Mouse (Mus musculus) heart, embryonic 11.5 days (tissue): ENCODE results near the gene Manbal. TPM values are rescaled to one million over a fixed set of nuclear protein-coding genes. Genes with fewer than 3 reads are reported as not detected.

Experiments
- ATAC-seq: fragments of 200-750 bp; cut with Nextera tagmentation; replicated peaks from 2 replicates; pipeline ENCODE4 v1.8.0; 2017; ENCODE audit warnings: moderate library complexity; ENCODE audit not compliant: insufficient number of reproducible peaks, low FRiP score, low TSS enrichment
- H3K27ac ChIP-seq: fragments of 300-500 bp; sonication (generic); 2 replicates; pipeline ENCODE4 v1.5.1; 2014; ENCODE audit warnings: mild to moderate bottlenecking, low read depth, low read length
- H3K27me3 ChIP-seq: fragments of 300-500 bp; sonication (generic); 2 replicates; pipeline ENCODE4 v1.6.1; 2014; ENCODE audit warnings: mild to moderate bottlenecking, low read length, mixed read lengths; ENCODE audit not compliant: control insufficient read depth, insufficient read depth
- H3K36me3 ChIP-seq: fragments of 300-500 bp; sonication (generic); 2 replicates; pipeline ENCODE4 v1.6.1; 2014; ENCODE audit warnings: mild to moderate bottlenecking, low read length, moderate library complexity, mixed read lengths; ENCODE audit not compliant: control insufficient read depth, insufficient read depth
- H3K4me1 ChIP-seq: fragments of 300-500 bp; sonication (generic); 2 replicates; pipeline ENCODE4 v1.6.1; 2014; ENCODE audit warnings: low read length; ENCODE audit not compliant: control insufficient read depth, insufficient read depth
- H3K4me2 ChIP-seq: fragments of 300-500 bp; sonication (generic); 2 replicates; pipeline ENCODE4 v1.6.1; 2014; ENCODE audit warnings: mild to moderate bottlenecking, moderate library complexity
- H3K4me3 ChIP-seq: fragments of 300-500 bp; sonication (generic); 2 replicates; pipeline ENCODE4 v1.5.1; 2014; ENCODE audit warnings: low read depth, low read length
- H3K9ac ChIP-seq: fragments of 300-500 bp; sonication (generic); 2 replicates; pipeline ENCODE4 v1.6.1; 2014; ENCODE audit warnings: mild to moderate bottlenecking, low read depth, low read length, moderate library complexity
- H3K9me3 ChIP-seq: fragments of 300-500 bp; sonication (generic); replicated peaks from 2 replicates; pipeline ENCODE4 v1.6.1; 2016; ENCODE audit warnings: low read length; ENCODE audit not compliant: control insufficient read depth
- WGBS: fragments of 180-500 bp; shearing (Covaris S2); extraction: QIAGEN DNeasy Blood & Tissue Kit; methylation state at CpG from one replicate; pipeline ENCODE4 v1.1.7; 2014; ENCODE audit not compliant: insufficient replicate concordance; 5-methylcytosine and 5-hydroxymethylcytosine counted together
- polyA plus RNA-seq: library from polyadenylated mRNA; unstranded; fragments of >200 nt; fragmentation: Nextera tagmentation; extraction: Ambion mirVana; gene quantifications from 2 replicates; pipeline ENCODE4 v1.2.1, GENCODE M21; 2014

The Manbal gene
- polyA plus RNA-seq, 1 experiment from 2014 or later: 29.8 TPM

DNA sequence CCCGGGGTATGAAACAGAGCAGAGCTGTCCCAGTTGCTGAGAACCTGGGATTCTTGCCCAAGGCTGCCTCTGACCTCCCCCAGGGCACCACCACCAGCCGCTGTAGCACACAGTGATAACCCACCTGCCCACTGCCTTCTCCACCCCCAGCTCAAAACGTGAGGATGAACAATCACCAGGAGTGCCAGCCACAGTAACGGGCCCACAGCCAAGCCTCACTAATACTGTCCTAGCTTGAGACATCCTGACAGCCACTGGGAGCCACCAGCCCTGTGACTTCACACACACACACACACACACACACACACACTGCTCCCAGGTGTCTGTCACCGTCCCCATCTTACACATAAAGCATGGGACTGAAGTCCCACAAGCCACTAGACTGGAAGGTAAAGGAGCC, 28.0 kb downstream of the Manbal start:
- ATAC-seq: no peak
- Histone ChIP-seq H3K9ac (no peak overlapping the region), H3K4me1 (peaks cover 6% of the 10 kb centered on the region; the same call in 1 of the 2 replicates), H3K27me3 (no peaks in the 10 kb centered on the region), H3K27ac (no peak overlapping the region), H3K36me3 (peaks cover 18% of the 10 kb centered on the region), H3K4me3 (no peak overlapping the region), H3K9me3 (no peaks in the 10 kb centered on the region), H3K4me2 (no peak overlapping the region)
- 65% methylated on average over 5 of the region's 5 CpGs for WGBS

- WGBS: 60% methylated on average over 13 of the region's 13 CpGs
- Histone ChIP-seq H3K9me3 (no peaks in the 10 kb centered on the region), H3K9ac (no peak overlapping the region), H3K27me3 (no peaks in the 10 kb centered on the region), H3K4me2 (no peak overlapping the region), H3K4me3 (no peak overlapping the region), H3K36me3 (peaks cover 18% of the 10 kb centered on the region), H3K27ac (no peak overlapping the region), H3K4me1 (peaks cover 6% of the 10 kb centered on the region; the same call in 1 of the 2 replicates)
- ATAC-seq: no peak
These were observed 28.6 kb downstream of the Manbal start for GRCm38 (mm10) chr2:157395960-157396359.

DNA sequence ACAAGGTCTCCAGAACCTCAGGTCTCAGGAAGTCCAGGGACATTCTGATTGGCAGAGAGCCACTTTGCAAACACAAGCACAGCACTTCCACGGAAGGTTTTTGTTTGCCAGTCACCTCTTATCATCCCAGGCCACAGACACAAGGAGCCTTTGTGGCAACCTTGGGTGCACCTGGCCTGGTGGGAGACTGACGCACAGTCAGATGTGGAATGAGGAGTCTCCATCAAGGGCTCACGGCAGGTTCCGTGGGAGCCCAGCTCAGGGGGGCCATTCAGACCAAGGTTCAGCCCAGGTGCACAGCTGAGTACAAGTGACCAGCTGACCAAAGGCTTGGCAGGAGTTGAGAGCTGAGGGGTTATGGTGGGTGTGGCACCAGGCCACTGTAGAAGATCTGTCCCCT, 30.0 kb downstream of the Manbal start:
- WGBS: 77% methylated on average over 4 of the region's 4 CpGs
- Histone ChIP-seq H3K27me3 (no peaks in the 10 kb centered on the region), H3K4me2 (no peak overlapping the region), H3K4me3 (no peak overlapping the region), H3K27ac (no peak overlapping the region), H3K9ac (no peak overlapping the region), H3K9me3 (no peaks in the 10 kb centered on the region), H3K36me3 (peaks cover 18% of the 10 kb centered on the region), H3K4me1 (peaks cover 6% of the 10 kb centered on the region; the same call in 1 of the 2 replicates)
- no peak for ATAC-seq

GRCm38 (mm10) chr2:157398539-157398938, 31.1 kb downstream of the Manbal start:
- WGBS: 96% methylated on average over 4 of the region's 4 CpGs
- no peak overlapping the region for H3K4me2 ChIP-seq
- H3K9ac ChIP-seq: no peak overlapping the region
- no peaks in the 10 kb centered on the region for H3K9me3 ChIP-seq
- no peak overlapping the region for H3K4me3 ChIP-seq
- H3K27me3 ChIP-seq: no peaks in the 10 kb centered on the region
- H3K36me3 ChIP-seq: peaks cover 18% of the 10 kb centered on the region
- H3K27ac ChIP-seq: no peak overlapping the region
- H3K4me1 ChIP-seq: peaks cover 6% of the 10 kb centered on the region; the same call in 1 of the 2 replicates
- no peak for ATAC-seq

DNA sequence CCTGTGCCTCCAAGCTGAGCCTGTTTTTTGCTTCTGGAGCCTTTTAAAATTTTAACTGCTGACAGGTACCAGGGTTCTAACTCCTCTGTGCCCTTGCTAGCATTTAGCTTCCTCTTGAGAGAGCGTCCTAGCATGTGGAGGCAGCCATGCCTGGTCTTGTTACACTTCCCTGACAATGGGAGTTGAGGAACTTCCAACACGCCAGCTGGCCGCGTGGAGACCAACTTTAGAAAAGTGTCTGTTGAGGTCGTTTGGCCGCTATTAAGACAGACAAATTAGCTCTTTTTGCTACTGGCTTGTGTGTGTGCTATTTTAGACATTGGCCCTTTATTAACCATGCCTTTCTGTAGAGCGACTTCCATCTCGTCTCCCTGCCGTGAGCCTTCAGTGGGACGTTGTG, 32.4 kb downstream of the Manbal start:
- no peak overlapping the region for H3K27ac ChIP-seq
- WGBS: 88% methylated on average over 10 of the region's 10 CpGs
- H3K9me3 ChIP-seq: no peaks in the 10 kb centered on the region
- H3K27me3 ChIP-seq: no peaks in the 10 kb centered on the region
- H3K4me1 ChIP-seq: peaks cover 6% of the 10 kb centered on the region; the same call in 1 of the 2 replicates
- no peak overlapping the region for H3K9ac ChIP-seq
- ATAC-seq: no peak
- H3K4me3 ChIP-seq: no peak overlapping the region
- peaks cover 18% of the 10 kb centered on the region for H3K36me3 ChIP-seq
- H3K4me2 ChIP-seq: no peak overlapping the region

DNA sequence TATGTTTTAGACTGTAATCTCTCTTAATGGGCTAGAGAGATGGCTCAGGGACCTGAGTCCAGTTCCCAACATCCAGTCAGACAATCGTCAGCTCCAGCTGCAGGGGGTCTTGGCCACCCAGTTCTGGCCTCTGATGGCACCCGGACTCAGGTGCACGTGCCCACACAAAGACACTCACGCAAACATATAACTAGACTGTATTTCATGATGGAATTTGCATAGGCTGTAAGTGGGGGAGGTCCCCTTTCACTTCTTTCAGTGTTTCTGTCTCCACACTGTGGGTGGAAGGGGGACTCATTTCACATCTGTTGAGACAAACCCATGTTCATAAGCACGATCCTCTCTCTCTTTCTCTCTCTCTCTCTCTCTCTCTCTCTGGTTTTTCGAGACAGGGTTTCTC, 33.1 kb downstream of the Manbal start:
- no peak overlapping the region for H3K4me3 ChIP-seq
- no peaks in the 10 kb centered on the region for H3K27me3 ChIP-seq
- no peak for ATAC-seq
- H3K27ac ChIP-seq: no peak overlapping the region
- peaks cover 2% of the 10 kb centered on the region; the same call in 1 of the 2 replicates for H3K4me1 ChIP-seq
- 87% methylated on average over 6 of the region's 6 CpGs for WGBS
- peaks cover 18% of the 10 kb centered on the region for H3K36me3 ChIP-seq
- H3K9ac ChIP-seq: no peak overlapping the region
- no peak overlapping the region for H3K4me2 ChIP-seq
- no peaks in the 10 kb centered on the region for H3K9me3 ChIP-seq

DNA sequence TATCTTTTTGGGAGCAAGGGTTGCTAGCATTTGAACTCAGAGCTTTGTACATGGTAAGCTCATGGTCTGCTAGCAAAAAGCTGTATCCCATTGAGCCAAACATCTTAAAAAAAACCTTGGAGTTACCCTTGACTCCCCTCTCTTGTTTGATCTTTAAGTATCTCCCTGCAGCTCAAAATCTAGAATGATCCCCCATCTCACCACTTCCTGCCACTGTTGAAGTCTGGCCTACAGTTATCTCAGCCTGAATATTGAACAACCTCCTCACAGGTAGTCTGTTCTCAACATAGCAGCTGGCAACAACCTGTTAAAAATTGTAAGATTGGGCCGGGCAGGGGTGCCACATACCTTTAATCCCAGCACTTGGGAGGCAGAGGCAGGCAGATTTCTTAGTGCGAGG, 33.9 kb downstream of the Manbal start:
- ATAC-seq: no peak
- no peaks in the 10 kb centered on the region for H3K4me1 ChIP-seq
- no peak overlapping the region for H3K4me2 ChIP-seq
- 84% methylated on average over 2 of the region's 2 CpGs for WGBS
- H3K27ac ChIP-seq: no peak overlapping the region
- H3K36me3 ChIP-seq: peaks cover 17% of the 10 kb centered on the region
- H3K4me3 ChIP-seq: no peak overlapping the region
- H3K9me3 ChIP-seq: no peaks in the 10 kb centered on the region
- H3K9ac ChIP-seq: no peak overlapping the region
- no peaks in the 10 kb centered on the region for H3K27me3 ChIP-seq

- no peaks in the 10 kb centered on the region for H3K27me3 ChIP-seq
- H3K4me3 ChIP-seq: no peak overlapping the region
- no peak overlapping the region for H3K4me2 ChIP-seq
- no peaks in the 10 kb centered on the region for H3K36me3 ChIP-seq
- no peak overlapping the region for H3K27ac ChIP-seq
- no peaks in the 10 kb centered on the region for H3K4me1 ChIP-seq
- WGBS: 76% methylated on average over 7 of the region's 7 CpGs
- H3K9ac ChIP-seq: no peak overlapping the region
- no peak for ATAC-seq
- no peaks in the 10 kb centered on the region for H3K9me3 ChIP-seq
These were observed 40.2 kb downstream of the Manbal start for GRCm38 (mm10) chr2:157407596-157407995.

DNA sequence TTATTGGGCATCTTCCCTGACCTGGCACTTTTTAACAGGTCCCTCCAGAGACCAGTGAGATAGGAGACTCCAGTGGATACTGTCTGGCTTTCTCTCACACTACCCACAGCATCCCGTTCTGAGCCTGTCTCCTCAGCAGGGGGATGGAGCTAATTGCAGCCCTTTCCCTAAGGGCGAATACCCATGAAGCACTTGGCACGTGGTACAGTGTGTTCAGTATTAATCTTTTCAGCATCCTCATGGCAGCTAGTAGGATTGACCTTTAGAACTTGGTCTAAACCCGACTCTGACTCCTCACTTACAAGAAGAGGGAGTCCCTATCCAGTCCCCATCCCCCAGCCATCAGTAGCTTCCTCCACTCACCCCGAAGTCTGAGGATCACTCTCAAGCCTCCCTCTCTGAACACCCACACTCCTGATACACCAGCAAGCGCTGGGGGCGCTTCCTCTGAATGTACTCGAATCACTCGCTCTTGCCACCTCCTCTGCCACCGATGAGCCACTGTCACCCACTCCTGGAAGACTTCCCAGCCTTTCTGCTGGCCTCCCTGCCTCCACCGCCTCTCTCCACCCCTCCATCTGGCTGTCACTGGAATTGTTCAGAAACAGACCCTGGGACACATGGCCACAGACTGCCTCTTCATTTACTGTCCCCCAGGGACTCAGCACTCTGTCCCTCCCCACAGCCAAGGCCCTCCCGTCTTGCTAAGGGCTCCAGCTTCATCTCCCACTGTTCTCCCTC, 42.6 kb downstream of the Manbal start:
- ATAC-seq: no peak
- no peaks in the 10 kb centered on the region for H3K27me3 ChIP-seq
- no peak overlapping the region for H3K9ac ChIP-seq
- no peaks in the 10 kb centered on the region for H3K4me1 ChIP-seq
- WGBS: 63% methylated on average over 12 of the region's 12 CpGs
- H3K36me3 ChIP-seq: no peaks in the 10 kb centered on the region
- no peak overlapping the region for H3K27ac ChIP-seq
- H3K4me2 ChIP-seq: no peak overlapping the region
- H3K4me3 ChIP-seq: no peak overlapping the region
- H3K9me3 ChIP-seq: no peaks in the 10 kb centered on the region
